Mouse (Mus musculus) liver, embryonic 14.5 days (tissue): ENCODE measurements at regions not wholly inside any gene's neighbourhood (a gene's known extent, or its start where the extent isn't known, plus 50 kb on each side); places are given as distances from the start of the nearest gene placed in this dataset.
"Not testable (repeated sequence)": the region's sequence is repeated elsewhere in the genome, so short reads cannot be mapped to it uniquely, and the experiment has no call there.

ENCODE experiments used
- ATAC-seq: fragments of 200-750 bp; cut with Nextera tagmentation; 2 replicates; pipeline ENCODE4 v1.8.0; 2017; ENCODE audit warnings: moderate number of reproducible peaks, mild to moderate bottlenecking, moderate library complexity; ENCODE audit not compliant: insufficient read depth
- DNase-seq, 3 experiments: peaks; one replicate each; pipeline ENCODE4 v3.0.0-alpha.2; 2012 to 2013; ENCODE audit warnings: low read depth in 3 of 3, low spot score in 3 of 3
- H3K27ac ChIP-seq: fragments of 300-500 bp; sonication (generic); 2 replicates; pipeline ENCODE4 v1.5.1; 2014; ENCODE audit warnings: moderate library complexity, mild to moderate bottlenecking, control low read depth, inconsistent platforms
- H3K27me3 ChIP-seq: fragments of 300-500 bp; sonication (generic); 2 replicates; pipeline ENCODE4 v1.6.1; 2014; ENCODE audit warnings: mild to moderate bottlenecking, low read length, moderate library complexity; ENCODE audit not compliant: control insufficient read depth, insufficient read depth
- H3K36me3 ChIP-seq: fragments of 300-500 bp; sonication (generic); replicated peaks from 2 replicates; pipeline ENCODE4 v1.6.1; 2014; ENCODE audit warnings: low read depth; ENCODE audit not compliant: control insufficient read depth, insufficient read depth
- H3K4me1 ChIP-seq, 2 experiments: fragments of 200-500 bp in 1 of 2; fragments of 300-500 bp in 1 of 2; sonication (generic) in 1 of 2; replicated peaks; 2 replicates each; pipeline ENCODE4 v1.6.1; 2012 to 2014; ENCODE audit warnings: antibody characterized with exemption in 1 of 2, inconsistent platforms in 1 of 2, low read length in 1 of 2; ENCODE audit not compliant: control insufficient read depth in 2 of 2, insufficient read depth in 2 of 2
- H3K4me2 ChIP-seq: fragments of 300-500 bp; sonication (generic); 2 replicates; pipeline ENCODE4 v1.6.1; 2014; ENCODE audit warnings: low read depth, mild to moderate bottlenecking, control low read depth, moderate library complexity
- H3K4me3 ChIP-seq, 2 experiments: fragments of 200-500 bp in 1 of 2; fragments of 300-500 bp in 1 of 2; sonication (generic) in 1 of 2; 2 replicates each; pipeline ENCODE4 v1.5.1; 2012 to 2014; ENCODE audit warnings: low read depth in 2 of 2, low read length in 2 of 2, mild to moderate bottlenecking in 2 of 2, control low read depth in 1 of 2, inconsistent platforms in 1 of 2, moderate library complexity in 1 of 2; ENCODE audit not compliant: insufficient read depth in 1 of 2
- H3K9ac ChIP-seq: fragments of 300-500 bp; sonication (generic); replicated peaks from 2 replicates; pipeline ENCODE4 v1.6.1; 2014; ENCODE audit warnings: mild to moderate bottlenecking, control low read depth, moderate library complexity
- H3K9me3 ChIP-seq: fragments of 300-500 bp; sonication (generic); 2 replicates; pipeline ENCODE4 v1.6.1; 2016; ENCODE audit warnings: low read length, mixed read lengths; ENCODE audit not compliant: control insufficient read depth
- CTCF ChIP-seq: IDR thresholded peaks from 2 replicates; pipeline ENCODE4 v1.5.1; 2016; ENCODE audit warnings: antibody characterized with exemption, low read depth, control low read depth
- EP300 ChIP-seq: IDR thresholded peaks from 2 replicates; pipeline ENCODE4 v1.6.1; 2016; ENCODE audit warnings: antibody characterized with exemption, low read depth
- WGBS: fragments of 180-500 bp; shearing (Covaris S2); extraction: QIAGEN DNeasy Blood & Tissue Kit; methylation state at CpG from one replicate; pipeline ENCODE4 v1.1.7; 2014; ENCODE audit not compliant: insufficient replicate concordance; 5-methylcytosine and 5-hydroxymethylcytosine counted together

DNA sequence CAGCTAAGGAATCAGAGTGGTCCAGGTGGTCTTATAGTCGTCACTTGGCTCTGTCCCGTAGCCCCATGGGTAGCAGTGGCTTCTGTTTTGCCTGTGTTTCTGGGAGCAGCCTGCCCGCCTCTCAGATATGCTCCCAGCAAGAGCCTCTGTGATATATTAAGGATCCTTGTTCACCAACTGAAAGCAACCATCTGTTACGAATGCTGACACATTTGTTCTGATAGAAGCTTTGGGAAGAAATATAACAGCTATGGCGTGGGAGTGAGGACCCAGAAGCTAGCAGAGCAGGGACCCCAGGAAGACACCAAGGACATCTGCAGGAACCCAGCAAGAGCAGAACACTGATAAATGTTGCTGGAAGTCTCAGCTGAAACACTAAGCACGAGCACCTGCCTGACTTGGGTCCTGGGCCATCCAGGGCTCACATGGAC lies 186.7 kb upstream of the Gm17728 start:
- no peak overlapping the region for H3K27ac ChIP-seq
- no peak for ATAC-seq
- no peak for TF ChIP-seq EP300
- no peak for TF ChIP-seq CTCF
- no peak for DNase-seq
- H3K36me3 ChIP-seq = no peaks in the 10 kb centered on the region
- H3K9ac ChIP-seq = no peak overlapping the region
- no peak overlapping the region for H3K4me3 ChIP-seq
- H3K27me3 ChIP-seq = no peaks in the 10 kb centered on the region
- 50% methylated on average over 6 of the region's 6 CpGs for WGBS
- H3K4me1 ChIP-seq = no peaks in the 10 kb centered on the region
- H3K9me3 ChIP-seq = no peaks in the 10 kb centered on the region
- H3K4me2 ChIP-seq = no peak overlapping the region

DNA sequence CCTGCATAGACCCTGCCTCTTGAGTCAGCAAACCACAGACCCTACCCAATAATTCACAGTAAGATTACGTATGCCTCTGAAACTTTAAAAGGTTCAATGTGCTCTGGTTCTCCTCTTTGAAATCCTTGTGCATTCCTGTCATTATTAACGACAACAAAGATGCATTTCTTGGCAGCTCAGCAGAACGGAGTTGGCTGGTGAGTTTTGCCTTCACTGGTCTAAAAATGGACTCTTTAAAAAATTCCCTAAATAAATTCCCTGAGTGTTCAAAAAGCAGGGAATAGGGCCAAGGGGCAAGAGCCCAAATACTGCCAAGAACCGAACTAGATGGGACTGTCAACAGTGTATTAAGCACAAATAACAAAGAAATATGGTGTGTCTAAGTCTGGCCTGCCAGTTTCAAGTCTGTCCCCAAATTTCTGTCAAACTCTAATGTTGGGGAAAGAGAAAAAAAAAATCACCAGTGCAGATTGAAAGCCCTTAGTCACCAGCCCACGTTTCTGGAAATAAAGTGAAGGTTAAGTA lies 163.2 kb upstream of the Gm17728 start:
- Histone ChIP-seq H3K9me3 (no peaks in the 10 kb centered on the region), H3K27me3 (no peaks in the 10 kb centered on the region), H3K9ac (no peak overlapping the region), H3K36me3 (no peaks in the 10 kb centered on the region), H3K4me1 (no peaks in the 10 kb centered on the region), H3K27ac (no peak overlapping the region), H3K4me2 (no peak overlapping the region), H3K4me3 (no peak overlapping the region)
- ATAC-seq (no peak), DNase-seq (no peak)
- WGBS = 47% methylated on average over 5 of the region's 5 CpGs
- TF ChIP-seq EP300 = no peak
- no peak for TF ChIP-seq CTCF

DNA sequence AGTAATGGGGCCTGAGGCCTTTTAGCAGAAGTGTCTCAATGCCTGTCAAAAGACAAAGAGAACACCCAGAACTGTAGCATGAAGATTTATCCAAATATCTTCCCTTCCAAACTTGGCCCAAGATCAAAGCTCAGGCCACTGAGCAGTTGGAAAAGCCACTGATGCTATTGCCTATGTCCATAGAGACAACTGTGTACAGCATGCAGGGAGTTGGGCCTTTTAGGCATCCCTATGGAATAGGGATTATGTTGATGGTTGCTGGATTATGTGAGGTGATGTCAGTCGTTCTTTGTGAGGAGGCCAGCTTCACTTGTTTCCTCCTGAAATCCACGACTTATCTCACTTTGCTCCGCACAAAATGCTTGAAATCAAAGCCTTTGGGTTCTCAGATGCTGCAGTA lies 153.1 kb upstream of the Gm17728 start:
- no peak overlapping the region for H3K9ac ChIP-seq
- DNase-seq (no peak), ATAC-seq (no peak)
- no peaks in the 10 kb centered on the region for H3K36me3 ChIP-seq
- no peak for TF ChIP-seq EP300
- H3K4me2 ChIP-seq = no peak overlapping the region
- WGBS = 44% methylated on average over 3 of the region's 3 CpGs
- H3K4me3 ChIP-seq = no peak overlapping the region
- no peaks in the 10 kb centered on the region for H3K9me3 ChIP-seq
- no peaks in the 10 kb centered on the region for H3K4me1 ChIP-seq
- H3K27me3 ChIP-seq = no peaks in the 10 kb centered on the region
- no peak overlapping the region for H3K27ac ChIP-seq

DNA sequence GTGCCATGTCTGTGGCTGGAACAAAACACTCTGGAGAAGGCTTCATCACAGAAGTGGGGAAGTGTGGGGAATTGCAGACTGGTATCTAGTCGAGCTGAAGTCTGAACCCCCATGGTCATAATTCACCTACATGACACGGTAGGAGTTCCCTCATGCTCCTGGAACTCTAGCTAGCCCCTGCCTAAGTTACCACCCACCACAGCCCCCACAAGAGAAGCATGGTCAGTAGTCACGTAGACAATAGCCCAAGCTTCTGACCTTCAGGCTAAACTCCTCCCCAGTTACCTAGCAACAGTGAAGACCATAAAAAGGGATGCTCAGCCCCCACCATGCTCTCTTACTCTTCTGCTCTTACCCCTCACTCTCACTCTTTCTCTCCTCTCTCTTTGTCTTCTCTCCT lies 143.8 kb upstream of the Gm17728 start:
- not testable (repeated sequence) for H3K27ac ChIP-seq, ATAC-seq, H3K4me3 ChIP-seq, DNase-seq, H3K4me2 ChIP-seq, H3K9ac ChIP-seq, H3K27me3 ChIP-seq, H3K4me1 ChIP-seq, H3K9me3 ChIP-seq, H3K36me3 ChIP-seq
- WGBS = 31% methylated on average over 3 of the region's 3 CpGs

DNA sequence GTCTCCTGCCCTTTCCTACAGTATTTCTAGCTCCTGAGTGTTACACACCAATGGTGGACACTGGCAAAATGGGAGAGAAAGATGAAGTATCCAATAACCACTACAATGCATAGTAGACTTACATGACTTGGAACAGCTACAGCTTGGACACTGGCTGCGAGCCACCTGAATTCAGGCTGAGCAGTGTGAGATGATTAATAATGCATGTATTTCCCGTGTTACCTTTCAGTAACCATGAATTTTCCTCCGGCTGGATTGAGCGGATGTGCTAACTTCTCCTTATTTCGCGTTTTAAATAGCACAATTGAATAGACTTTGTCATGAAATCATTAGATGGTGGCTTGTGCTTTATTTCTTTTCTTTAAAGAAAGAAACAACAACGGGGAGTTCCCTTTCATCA lies 142.4 kb upstream of the Gm17728 start:
- Histone ChIP-seq H3K27me3 (no peaks in the 10 kb centered on the region), H3K36me3 (no peaks in the 10 kb centered on the region), H3K9me3 (no peaks in the 10 kb centered on the region), H3K4me3 (no peak overlapping the region), H3K4me2 (no peak overlapping the region), H3K27ac (no peak overlapping the region), H3K4me1 (no peaks in the 10 kb centered on the region), H3K9ac (no peak overlapping the region)
- 57% methylated on average over 7 of the region's 7 CpGs for WGBS
- TF ChIP-seq EP300 (no peak), CTCF (no peak)
- ATAC-seq = no peak
- DNase-seq = no peak
